Mouse (Mus musculus) hindbrain, embryonic 16.5 days (tissue): Measurements from ENCODE around the gene Gm26741. TPM values are rescaled to one million over a fixed set of nuclear protein-coding genes. Genes with fewer than 3 reads are reported as not detected.

Experiments used
- ATAC-seq: fragments of 200-750 bp; cut with Nextera tagmentation; 2 replicates; pipeline ENCODE4 v1.8.0; 2017; ENCODE audit warnings: moderate TSS enrichment, moderate library complexity
- H3K27ac ChIP-seq: fragments of 300-500 bp; sonication (generic); 2 replicates; pipeline ENCODE4 v1.5.1; 2014; ENCODE audit warnings: low read depth, mild to moderate bottlenecking, control low read depth, low read length, moderate library complexity
- H3K27me3 ChIP-seq: fragments of 300-500 bp; sonication (generic); replicated peaks from 2 replicates; pipeline ENCODE4 v1.6.1; 2014; ENCODE audit warnings: low read length; ENCODE audit not compliant: control insufficient read depth, insufficient read depth
- H3K36me3 ChIP-seq: fragments of 300-500 bp; sonication (generic); 2 replicates; pipeline ENCODE4 v1.6.1; 2014; ENCODE audit warnings: mild to moderate bottlenecking, low read length, moderate library complexity, mixed read lengths; ENCODE audit not compliant: control insufficient read depth, insufficient read depth
- H3K4me1 ChIP-seq: fragments of 300-500 bp; sonication (generic); 2 replicates; pipeline ENCODE4 v1.6.1; 2014; ENCODE audit warnings: low read depth, low read length; ENCODE audit not compliant: control insufficient read depth, insufficient read depth
- H3K4me2 ChIP-seq: fragments of 300-500 bp; sonication (generic); 2 replicates; pipeline ENCODE4 v1.6.1; 2014; ENCODE audit warnings: mild to moderate bottlenecking, low read length, control low read depth, moderate library complexity
- H3K4me3 ChIP-seq: fragments of 300-500 bp; sonication (generic); 2 replicates; pipeline ENCODE4 v1.5.1; 2014; ENCODE audit warnings: mild to moderate bottlenecking, low read length, control low read depth, moderate library complexity
- H3K9ac ChIP-seq: fragments of 300-500 bp; sonication (generic); 2 replicates; pipeline ENCODE4 v1.6.1; 2014; ENCODE audit warnings: low read depth, mild to moderate bottlenecking, control low read depth, low read length, moderate library complexity
- H3K9me3 ChIP-seq: fragments of 300-500 bp; sonication (generic); 2 replicates; pipeline ENCODE4 v1.6.1; 2014; ENCODE audit warnings: mild to moderate bottlenecking, low read length, moderate library complexity; ENCODE audit not compliant: control insufficient read depth
- WGBS: fragments of 180-500 bp; shearing (Covaris S2); extraction: QIAGEN DNeasy Blood & Tissue Kit; methylation state at CpG from one replicate; pipeline ENCODE4 v1.1.7; 2014; 5-methylcytosine and 5-hydroxymethylcytosine counted together
- polyA plus RNA-seq: library from polyadenylated mRNA; unstranded; fragments of >200 nt; fragmentation: Nextera tagmentation; extraction: Ambion mirVana; gene quantifications from 2 replicates; pipeline ENCODE4 v1.2.1, GENCODE M21; 2015

Gm26741 gene
- polyA plus RNA-seq, 1 experiment from 2014 or later: not detected

GRCm38 (mm10) chr10:52407526-52407925 lies 49.0 kb downstream of the Gm26741 start:
- no peak for ATAC-seq
- no peaks in the 10 kb centered on the region for H3K36me3 ChIP-seq
- no peak overlapping the region for H3K4me2 ChIP-seq
- H3K4me1 ChIP-seq: no peaks in the 10 kb centered on the region
- WGBS: 96% methylated on average over 2 of the region's 2 CpGs
- H3K27me3 ChIP-seq: no peaks in the 10 kb centered on the region; the same call in 1 of the 2 replicates
- no peaks in the 10 kb centered on the region for H3K9me3 ChIP-seq
- H3K4me3 ChIP-seq: no peak overlapping the region
- no peak overlapping the region for H3K27ac ChIP-seq
- H3K9ac ChIP-seq: no peak overlapping the region

Other genes with a start within 250 kb of the Gm26741 start
- gene Ros1, start 163.5 kb upstream of the Gm26741 start, polyA plus RNA-seq: not detected in 2 replicates
- gene Dcbld1, start 125.1 kb upstream of the Gm26741 start, polyA plus RNA-seq: 21.0 and 23.2 TPM in 2 replicates
- gene Gopc, start 23.4 kb downstream of the Gm26741 start, polyA plus RNA-seq: 28.1 and 29.6 TPM in 2 replicates
- gene Nepn, start 30.2 kb downstream of the Gm26741 start, polyA plus RNA-seq: not detected in 2 replicates
- 22.1 and 22.4 TPM in 2 replicates for gene Nus1, start 58.8 kb downstream of the Gm26741 start, polyA plus RNA-seq